Mouse (Mus musculus) cerebellum, adult (tissue): ENCODE measurements around the gene Icam5.
"Not testable (repeated sequence)": the region's sequence is repeated elsewhere in the genome, so short reads cannot be mapped to it uniquely, and the experiment has no call there.

Experiments
- ATAC-seq: cut with Nextera tagmentation; 2 replicates; pipeline ENCODE4 v1.9.2; 2017; ENCODE audit warnings: mild to moderate bottlenecking, moderate library complexity, mixed read lengths; ENCODE audit not compliant: insufficient number of reproducible peaks, low FRiP score, low TSS enrichment

Icam5 gene

GRCm38 (mm10) chr9:21031896-21032351 lies at the start of gene Icam5:
Icam5 (plus strand) TSS chr9:21032073.
- ATAC-seq = peak; percentile 36

- ATAC-seq = no peak
Measured at GRCm38 (mm10) chr9:20982171-20982570, 49.7 kb upstream of the Icam5 start.

GRCm38 (mm10) chr9:20983169-20983568 lies 48.7 kb upstream of the Icam5 start:
- ATAC-seq = no peak

- no peak for ATAC-seq
Measured at GRCm38 (mm10) chr9:20986952-20987686, 44.8 kb upstream of the Icam5 start.

GRCm38 (mm10) chr9:20987953-20988352 lies 43.9 kb upstream of the Icam5 start:
- no peak for ATAC-seq

- ATAC-seq = no peak
Measured at GRCm38 (mm10) chr9:20990861-20991260, 41.0 kb upstream of the Icam5 start.

- no peak for ATAC-seq
Measured at GRCm38 (mm10) chr9:20991587-20991986, 40.3 kb upstream of the Icam5 start.

- no peak for ATAC-seq
Measured at GRCm38 (mm10) chr9:20993165-20993898, 38.5 kb upstream of the Icam5 start.

- ATAC-seq = no peak
Measured at GRCm38 (mm10) chr9:20995069-20995468, 36.8 kb upstream of the Icam5 start.

- ATAC-seq = no peak
Measured at GRCm38 (mm10) chr9:20997065-20997464, 34.8 kb upstream of the Icam5 start.

GRCm38 (mm10) chr9:20998337-20998736 lies 33.5 kb upstream of the Icam5 start:
- ATAC-seq = not testable (repeated sequence)

GRCm38 (mm10) chr9:21000811-21001210 lies 31.1 kb upstream of the Icam5 start:
- ATAC-seq = no peak

GRCm38 (mm10) chr9:21001651-21002200 lies 30.1 kb upstream of the Icam5 start:
- ATAC-seq = no peak

GRCm38 (mm10) chr9:21002270-21002626 lies 29.6 kb upstream of the Icam5 start:
- ATAC-seq = no peak

GRCm38 (mm10) chr9:21002627-21003551 lies 29.0 kb upstream of the Icam5 start, which contains the start of gene Mrpl4:
Mrpl4 (plus strand) TSS chr9:21002738.
- peak; percentile 93 for ATAC-seq

GRCm38 (mm10) chr9:21007313-21007952 lies 24.4 kb upstream of the Icam5 start:
- no peak for ATAC-seq

- ATAC-seq = no peak
Measured at GRCm38 (mm10) chr9:21008007-21008406, 23.9 kb upstream of the Icam5 start.

GRCm38 (mm10) chr9:21010362-21010761 lies 21.5 kb upstream of the Icam5 start:
- ATAC-seq = no peak

GRCm38 (mm10) chr9:21010939-21011541 lies 20.8 kb upstream of the Icam5 start:
- not testable (repeated sequence) for ATAC-seq
